Mouse (Mus musculus) heart, embryonic 10.5 days (tissue): ENCODE results near the gene Hoxb6. TPM values are rescaled to one million over a fixed set of nuclear protein-coding genes. Genes with fewer than 3 reads are reported as not detected.
A peak's percentile ranks its signal among the peaks of the same experiment; 100 is the strongest.

Experiments
- DNase-seq: peaks from one replicate; pipeline ENCODE4 v3.0.0-alpha.2; 2017; ENCODE audit warnings: low spot score
- H3K27ac ChIP-seq: fragments of 300-500 bp; sonication (generic); 2 replicates; pipeline ENCODE4 v1.5.1; 2016; ENCODE audit warnings: mild to moderate bottlenecking
- H3K27me3 ChIP-seq: fragments of 300-500 bp; sonication (generic); 2 replicates; pipeline ENCODE4 v1.6.1; 2016; ENCODE audit warnings: mild to moderate bottlenecking; ENCODE audit not compliant: poor library complexity, insufficient read depth, severe bottlenecking
- H3K36me3 ChIP-seq: fragments of 300-500 bp; sonication (generic); 2 replicates; pipeline ENCODE4 v1.6.1; 2016; ENCODE audit warnings: mild to moderate bottlenecking, moderate library complexity
- H3K4me1 ChIP-seq: fragments of 300-500 bp; sonication (generic); 2 replicates; pipeline ENCODE4 v1.6.1; 2016; ENCODE audit warnings: mild to moderate bottlenecking
- H3K4me3 ChIP-seq: fragments of 300-500 bp; sonication (generic); 2 replicates; pipeline ENCODE4 v1.5.1; 2016; ENCODE audit warnings: mild to moderate bottlenecking, moderate library complexity
- H3K9me3 ChIP-seq: fragments of 300-500 bp; sonication (generic); 2 replicates; pipeline ENCODE4 v1.6.1; 2016; ENCODE audit warnings: mild to moderate bottlenecking, moderate library complexity
- WGBS: fragments of 180-500 bp; shearing (Covaris S2); methylation state at CpG from one replicate; pipeline ENCODE4 v1.1.7; 2016; 5-methylcytosine and 5-hydroxymethylcytosine counted together
- polyA plus RNA-seq: library from polyadenylated mRNA; unstranded; fragments of >200 nt; fragmentation: Nextera tagmentation; extraction: Ambion mirVana; gene quantifications from 2 replicates; pipeline ENCODE4 v1.2.1, GENCODE M21; 2016

Gene Hoxb6
- polyA plus RNA-seq, 1 experiment from 2014 or later: 2.2 TPM

GRCm38 (mm10) chr11:96303151-96304099 is 11.1 kb downstream of the Hoxb6 start, which contains the start of gene Hoxb5:
TSS of gene Hoxb5 (plus strand) at chr11:96303336.
- peaks cover 33% of the 10 kb centered on the region for H3K4me1 ChIP-seq
- no peaks in the 10 kb centered on the region for H3K9me3 ChIP-seq
- DNase-seq: no peak
- H3K27ac ChIP-seq: peak within 1 kb of the TSS; percentile 76
- H3K4me3 ChIP-seq: peak within 1 kb of the TSS; percentile 57
- peaks cover 100% of the 10 kb centered on the region for H3K27me3 ChIP-seq
- 1% methylated on average over 69 of the region's 69 CpGs for WGBS
- no peaks in the 10 kb centered on the region for H3K36me3 ChIP-seq

GRCm38 (mm10) chr11:96304381-96305195 is 12.3 kb downstream of the Hoxb6 start:
- Histone ChIP-seq H3K9me3 (no peaks in the 10 kb centered on the region), H3K4me3 (peak overlapping the region; percentile 46), H3K27me3 (peaks cover 100% of the 10 kb centered on the region), H3K36me3 (no peaks in the 10 kb centered on the region), H3K4me1 (peaks cover 26% of the 10 kb centered on the region), H3K27ac (peak overlapping the region; percentile 64)
- no peak for DNase-seq
- WGBS: 2% methylated on average over 38 of the region's 38 CpGs

- Histone ChIP-seq H3K4me1 (peaks cover 18% of the 10 kb centered on the region), H3K36me3 (no peaks in the 10 kb centered on the region), H3K9me3 (no peaks in the 10 kb centered on the region), H3K4me3 (no peak overlapping the region), H3K27me3 (peaks cover 100% of the 10 kb centered on the region), H3K27ac (no peak overlapping the region)
- DNase-seq: no peak
- WGBS: 43% methylated on average over 6 of the region's 6 CpGs
These were observed 13.4 kb downstream of the Hoxb6 start for GRCm38 (mm10) chr11:96305505-96306182.

GRCm38 (mm10) chr11:96306183-96306907 is 14.1 kb downstream of the Hoxb6 start:
- H3K4me1 ChIP-seq: peaks cover 19% of the 10 kb centered on the region
- 16% methylated on average over 7 of the region's 7 CpGs for WGBS
- peaks cover 100% of the 10 kb centered on the region for H3K27me3 ChIP-seq
- H3K9me3 ChIP-seq: no peaks in the 10 kb centered on the region
- H3K36me3 ChIP-seq: no peaks in the 10 kb centered on the region
- DNase-seq: no peak
- no peak overlapping the region for H3K4me3 ChIP-seq
- H3K27ac ChIP-seq: no peak overlapping the region

GRCm38 (mm10) chr11:96306908-96307269 is 14.6 kb downstream of the Hoxb6 start:
- no peak for DNase-seq
- Histone ChIP-seq H3K36me3 (no peaks in the 10 kb centered on the region), H3K4me3 (no peak overlapping the region), H3K27ac (no peak overlapping the region), H3K27me3 (peaks cover 100% of the 10 kb centered on the region), H3K4me1 (peaks cover 25% of the 10 kb centered on the region), H3K9me3 (no peaks in the 10 kb centered on the region)
- 9% methylated on average over 13 of the region's 13 CpGs for whole genome bisulfite sequencing

- Histone ChIP-seq H3K9me3 (no peaks in the 10 kb centered on the region), H3K27me3 (peaks cover 100% of the 10 kb centered on the region), H3K36me3 (no peaks in the 10 kb centered on the region), H3K4me1 (peaks cover 24% of the 10 kb centered on the region), H3K27ac (no peak overlapping the region), H3K4me3 (no peak overlapping the region)
- WGBS: 16% methylated on average over 4 of the region's 4 CpGs
- DNase-seq: no peak
These were observed 16.5 kb downstream of the Hoxb6 start for GRCm38 (mm10) chr11:96308763-96309162.

- peaks cover 100% of the 10 kb centered on the region for H3K27me3 ChIP-seq
- no peaks in the 10 kb centered on the region for H3K36me3 ChIP-seq
- no peaks in the 10 kb centered on the region for H3K9me3 ChIP-seq
- WGBS: 15% methylated on average over 4 of the region's 4 CpGs
- no peak overlapping the region for H3K4me3 ChIP-seq
- peaks cover 26% of the 10 kb centered on the region for H3K4me1 ChIP-seq
- H3K27ac ChIP-seq: no peak overlapping the region
- DNase-seq: no peak
These were observed 17.0 kb downstream of the Hoxb6 start for GRCm38 (mm10) chr11:96309288-96309687.

GRCm38 (mm10) chr11:96310183-96310938 is 18.1 kb downstream of the Hoxb6 start:
- Histone ChIP-seq H3K27me3 (peaks cover 100% of the 10 kb centered on the region), H3K4me3 (no peak overlapping the region), H3K36me3 (no peaks in the 10 kb centered on the region), H3K4me1 (peaks cover 28% of the 10 kb centered on the region), H3K9me3 (no peaks in the 10 kb centered on the region), H3K27ac (no peak overlapping the region)
- no peak for DNase-seq
- WGBS: 8% methylated on average over 20 of the region's 20 CpGs

- H3K27me3 ChIP-seq: peaks cover 100% of the 10 kb centered on the region
- peak overlapping the region; percentile 47 for H3K4me3 ChIP-seq
- H3K4me1 ChIP-seq: peaks cover 28% of the 10 kb centered on the region
- DNase-seq: no peak
- no peaks in the 10 kb centered on the region for H3K9me3 ChIP-seq
- H3K27ac ChIP-seq: no peak overlapping the region
- WGBS: 15% methylated on average over 6 of the region's 6 CpGs
- H3K36me3 ChIP-seq: no peaks in the 10 kb centered on the region
These were observed 18.8 kb downstream of the Hoxb6 start for GRCm38 (mm10) chr11:96311097-96311496.

GRCm38 (mm10) chr11:96311520-96312417 is 19.5 kb downstream of the Hoxb6 start:
- H3K4me3 ChIP-seq: peak overlapping the region; percentile 47
- H3K27ac ChIP-seq: peak overlapping the region; percentile 56; the same call in 1 of the 2 replicates
- no peaks in the 10 kb centered on the region for H3K36me3 ChIP-seq
- DNase-seq: peak; percentile 85
- H3K9me3 ChIP-seq: no peaks in the 10 kb centered on the region
- WGBS: 2% methylated on average over 31 of the region's 31 CpGs
- H3K27me3 ChIP-seq: peaks cover 100% of the 10 kb centered on the region
- H3K4me1 ChIP-seq: peaks cover 28% of the 10 kb centered on the region

GRCm38 (mm10) chr11:96313134-96313533 is 20.9 kb downstream of the Hoxb6 start:
- no peaks in the 10 kb centered on the region for H3K36me3 ChIP-seq
- H3K4me3 ChIP-seq: no peak overlapping the region
- WGBS: 26% methylated on average over 2 of the region's 2 CpGs
- no peak overlapping the region for H3K27ac ChIP-seq
- H3K27me3 ChIP-seq: peaks cover 100% of the 10 kb centered on the region
- H3K4me1 ChIP-seq: peaks cover 31% of the 10 kb centered on the region
- DNase-seq: no peak
- no peaks in the 10 kb centered on the region for H3K9me3 ChIP-seq
